Mouse (Mus musculus): ENCODE results near the gene Depdc7.

GRCm38 (mm10) chr2:104743160-104743559, 482 bp upstream of the Depdc7 start:
- TF ChIP-seq CTCF (IDR thresholded peaks at IDR 0.05; ENCODE audit: control insufficient read depth, insufficient read depth, insufficient read length) (no peak), CEBPB (IDR thresholded peaks at IDR 0.05; ENCODE audit: low read depth) (no peak), MAX (IDR thresholded peaks at IDR 0.05) (no peak), MYOG (IDR thresholded peaks at IDR 0.05; ENCODE audit: control insufficient read depth, extremely low read depth, insufficient read length) (no peak), MYOD1 (IDR thresholded peaks at IDR 0.05; ENCODE audit: control insufficient read depth, insufficient read length, low read depth) (no peak), FOSL1 (IDR thresholded peaks at IDR 0.05; ENCODE audit: insufficient read depth, low read length, poor library complexity, severe bottlenecking) (no peak), USF1 (IDR thresholded peaks at IDR 0.05; ENCODE audit: low read depth) (no peak)
